Mouse (Mus musculus) kidney, adult 2 months (tissue): ENCODE results near the gene Krba1.

Source experiments
- CTCF ChIP-seq: fragments of 200-500 bp; conservative IDR thresholded peaks from 2 replicates; pipeline ENCODE4 v1.5.1; 2011; ENCODE audit warnings: low read depth, mild to moderate bottlenecking, control low read depth, low read length, moderate library complexity, mixed read lengths; ENCODE audit not compliant: insufficient read depth, insufficient read length
- POLR2A ChIP-seq: fragments of 200-500 bp; IDR thresholded peaks from one replicate; pipeline ENCODE4 v1.6.1; 2011; ENCODE audit warnings: low read depth, low read length, control low read depth

DNA sequence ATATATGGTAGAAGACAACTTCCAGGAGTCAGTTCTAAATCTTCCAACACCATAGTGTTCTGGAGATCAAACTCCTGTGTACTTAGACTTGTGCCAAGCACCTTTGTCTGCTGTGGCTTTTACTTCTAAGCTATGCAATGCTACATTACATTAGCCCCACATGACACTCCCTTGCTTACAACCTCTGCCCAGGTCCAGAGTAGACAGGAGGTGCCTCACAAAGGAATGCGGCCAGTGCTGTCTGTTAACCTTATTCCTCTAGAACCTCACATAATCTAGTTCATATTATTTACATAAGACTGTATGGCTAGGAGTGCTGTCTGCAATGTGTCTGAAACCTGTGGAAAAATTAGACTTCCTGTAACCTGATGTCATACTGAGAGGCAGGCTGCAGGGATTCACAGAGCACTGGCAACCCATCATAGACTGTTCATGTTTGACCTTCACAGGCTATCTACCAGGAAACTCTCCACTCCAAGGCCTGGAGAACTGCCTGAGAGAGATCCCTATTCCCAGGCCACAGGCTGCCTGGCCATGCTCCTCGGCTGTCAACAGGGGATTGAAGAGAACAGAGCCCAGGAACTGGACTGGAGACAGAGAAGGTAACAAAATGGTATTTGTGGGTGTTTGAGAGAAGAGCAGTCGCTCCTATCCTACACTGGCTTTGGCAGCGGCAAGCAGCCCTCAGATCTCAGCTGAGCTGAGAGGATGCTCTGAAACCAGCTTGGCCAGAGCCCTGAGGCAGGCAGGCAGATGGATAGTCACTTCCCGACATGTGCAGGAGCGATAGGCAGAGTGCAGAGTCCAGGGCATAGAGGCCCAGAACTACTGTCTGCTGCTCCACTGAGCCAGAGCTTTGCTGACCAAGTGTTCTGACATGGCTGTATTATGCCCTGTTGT, 16.1 kb downstream of the Krba1 start:
- TF ChIP-seq CTCF = no peak
- no peak for TF ChIP-seq POLR2A
